Mouse (Mus musculus) limb, embryonic 13.5 days (tissue): Measurements from ENCODE around the gene Ubtd2. TPM values are rescaled to one million over a fixed set of nuclear protein-coding genes. Genes with fewer than 3 reads are reported as not detected.

Experiments
- ATAC-seq: fragments of 200-750 bp; cut with Nextera tagmentation; 2 replicates; pipeline ENCODE4 v1.8.0; 2017; ENCODE audit warnings: low read depth, moderate number of reproducible peaks, moderate TSS enrichment; ENCODE audit not compliant: low FRiP score
- H3K27ac ChIP-seq: fragments of 300-500 bp; sonication (generic); 2 replicates; pipeline ENCODE4 v1.5.1; 2015; ENCODE audit warnings: inconsistent platforms, mild to moderate bottlenecking, moderate library complexity
- H3K27me3 ChIP-seq: fragments of 300-500 bp; sonication (generic); 2 replicates; pipeline ENCODE4 v1.6.1; 2015; ENCODE audit warnings: mild to moderate bottlenecking, inconsistent platforms
- H3K36me3 ChIP-seq: fragments of 300-500 bp; sonication (generic); 2 replicates; pipeline ENCODE4 v1.6.1; 2015; ENCODE audit warnings: inconsistent platforms, mild to moderate bottlenecking, moderate library complexity
- H3K4me1 ChIP-seq: fragments of 300-500 bp; sonication (generic); 2 replicates; pipeline ENCODE4 v1.6.1; 2015; ENCODE audit warnings: inconsistent platforms
- H3K4me2 ChIP-seq: fragments of 300-500 bp; sonication (generic); replicated peaks from 2 replicates; pipeline ENCODE4 v1.6.1; 2015; ENCODE audit warnings: inconsistent platforms, mild to moderate bottlenecking, moderate library complexity
- H3K4me3 ChIP-seq: fragments of 300-500 bp; sonication (generic); 2 replicates; pipeline ENCODE4 v1.5.1; 2015; ENCODE audit warnings: moderate library complexity, mild to moderate bottlenecking, inconsistent platforms
- H3K9ac ChIP-seq: fragments of 300-500 bp; sonication (generic); 2 replicates; pipeline ENCODE4 v1.6.1; 2015; ENCODE audit warnings: mild to moderate bottlenecking, inconsistent platforms
- H3K9me3 ChIP-seq: fragments of 300-500 bp; sonication (generic); 2 replicates; pipeline ENCODE4 v1.6.1; 2016; ENCODE audit warnings: inconsistent platforms
- WGBS: fragments of 180-500 bp; shearing (Covaris S2); methylation state at CpG from one replicate; pipeline ENCODE4 v1.1.7; 2015; 5-methylcytosine and 5-hydroxymethylcytosine counted together
- polyA plus RNA-seq: library from polyadenylated mRNA; unstranded; fragments of >200 nt; fragmentation: Nextera tagmentation; extraction: Ambion mirVana; gene quantifications from 2 replicates; pipeline ENCODE4 v1.2.1, GENCODE M21; 2015

Ubtd2 gene
- polyA plus RNA-seq, 1 experiment from 2014 or later = 97.3 TPM

DNA sequence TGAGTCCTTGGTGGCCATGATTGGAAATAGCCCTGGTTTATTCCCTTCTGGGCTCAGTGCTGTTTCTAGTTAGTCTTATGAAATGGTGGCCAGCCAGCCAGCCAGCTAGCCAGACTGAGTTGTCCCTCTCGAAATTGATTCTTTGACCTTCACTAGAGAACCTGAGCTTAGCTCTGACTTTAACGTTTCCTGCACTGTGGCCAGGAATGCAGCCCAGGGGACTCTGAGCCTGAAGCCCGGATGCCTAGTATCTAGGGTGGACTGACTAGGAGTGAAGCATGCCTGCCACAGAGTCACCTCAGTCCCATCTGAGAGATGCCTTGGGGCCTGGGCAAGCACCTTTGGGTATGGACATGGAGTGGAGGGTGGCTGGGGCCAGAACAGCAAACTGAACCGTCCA, 109.5 kb downstream of the Ubtd2 start:
- peak overlapping the region; percentile 75 for H3K27ac ChIP-seq
- H3K4me1 ChIP-seq = peaks cover 32% of the 10 kb centered on the region
- 0 out of 2 replicates have a peak, but pooled peaks cover under 1% of the 10 kb centered on the region for H3K9me3 ChIP-seq
- H3K36me3 ChIP-seq = no peaks in the 10 kb centered on the region
- H3K9ac ChIP-seq = no peak overlapping the region
- no peak overlapping the region for H3K4me2 ChIP-seq
- ATAC-seq = no peak
- no peaks in the 10 kb centered on the region for H3K27me3 ChIP-seq
- no peak overlapping the region for H3K4me3 ChIP-seq
- 45% methylated on average over 4 of the region's 4 CpGs for WGBS

DNA sequence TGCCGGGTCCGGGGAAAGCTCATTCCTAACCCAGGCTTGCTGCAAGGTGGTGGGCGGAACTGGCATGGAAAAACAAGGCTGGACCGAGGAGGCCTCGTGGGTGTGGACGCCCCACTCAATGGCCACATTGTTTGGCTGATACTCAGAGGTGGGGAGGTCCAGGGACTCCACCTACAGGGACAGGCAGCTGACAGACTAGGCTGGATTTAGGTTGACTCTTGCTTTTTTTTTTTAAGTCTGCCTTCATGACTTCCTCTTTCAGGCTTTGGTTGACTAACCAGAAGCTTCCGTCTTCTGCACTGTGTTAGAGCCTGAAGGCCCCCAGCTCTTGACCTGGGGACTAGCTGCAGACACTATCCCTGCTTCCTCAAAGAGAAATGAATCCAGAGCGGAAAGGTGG, 109.9 kb downstream of the Ubtd2 start:
- Histone ChIP-seq H3K27me3 (no peaks in the 10 kb centered on the region), H3K9ac (no peak overlapping the region), H3K27ac (peak overlapping the region; percentile 75), H3K4me2 (no peak overlapping the region), H3K4me3 (no peak overlapping the region), H3K4me1 (peaks cover 32% of the 10 kb centered on the region), H3K36me3 (no peaks in the 10 kb centered on the region), H3K9me3 (0 out of 2 replicates have a peak, but pooled peaks cover 5% of the 10 kb centered on the region)
- WGBS = 58% methylated on average over 8 of the region's 8 CpGs
- no peak for ATAC-seq

DNA sequence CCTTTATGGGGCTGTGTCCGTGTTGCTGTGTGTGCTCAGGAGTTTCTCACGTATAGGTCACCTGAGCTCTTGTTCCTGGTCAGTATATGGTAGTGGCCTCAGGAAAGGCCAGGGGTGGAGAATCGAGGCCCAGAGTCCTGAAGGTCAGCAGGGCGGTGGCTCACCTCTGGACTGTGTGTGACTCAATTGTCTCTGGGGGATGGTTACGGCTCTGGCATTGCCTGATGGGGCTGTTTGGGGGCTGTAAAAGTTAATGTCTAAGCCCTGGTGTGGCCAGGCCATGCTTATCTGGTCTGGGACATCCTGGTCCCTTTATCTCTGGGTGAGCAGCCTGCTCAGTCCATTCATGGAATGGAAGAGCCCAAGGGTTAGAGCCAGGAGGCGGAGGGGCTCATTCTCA, 111.0 kb downstream of the Ubtd2 start:
- H3K27me3 ChIP-seq = no peaks in the 10 kb centered on the region
- no peaks in the 10 kb centered on the region for H3K36me3 ChIP-seq
- 0 out of 2 replicates have a peak, but pooled peaks cover 5% of the 10 kb centered on the region for H3K9me3 ChIP-seq
- peaks cover 32% of the 10 kb centered on the region for H3K4me1 ChIP-seq
- H3K4me3 ChIP-seq = no peak overlapping the region
- no peak overlapping the region for H3K9ac ChIP-seq
- H3K27ac ChIP-seq = no peak overlapping the region
- H3K4me2 ChIP-seq = no peak overlapping the region
- no peak for ATAC-seq
- 71% methylated on average over 6 of the region's 6 CpGs for WGBS

Other genes with a start within 250 kb of the Ubtd2 start
- gene Snrnp25, start 250.0 kb upstream of the Ubtd2 start, polyA plus RNA-seq = 58.7 and 66.4 TPM in 2 replicates
- 59.3 and 63.4 TPM in 2 replicates for gene Rhbdf1, start 233.1 kb upstream of the Ubtd2 start, polyA plus RNA-seq
- 42.7 and 43.5 TPM in 2 replicates for gene Mpg, start 228.9 kb upstream of the Ubtd2 start, polyA plus RNA-seq
- 46.0 and 47.0 TPM in 2 replicates for gene Nprl3, start 187.7 kb upstream of the Ubtd2 start, polyA plus RNA-seq
- 595 and 644 TPM in 2 replicates for gene Hba-x, start 179.0 kb upstream of the Ubtd2 start, polyA plus RNA-seq
- gene Hba-a1, start 171.9 kb upstream of the Ubtd2 start, polyA plus RNA-seq = 4,235 and 4,311 TPM in 2 replicates
- gene Hbq1b, start 168.4 kb upstream of the Ubtd2 start, polyA plus RNA-seq = 1.8 and 3.2 TPM in 2 replicates
- 10,014 and 10,405 TPM in 2 replicates for gene Hba-a2, start 158.9 kb upstream of the Ubtd2 start, polyA plus RNA-seq
- gene Hbq1a, start 155.3 kb upstream of the Ubtd2 start, polyA plus RNA-seq = 0.39 and 0.46 TPM in 2 replicates
- 25.9 and 31.3 TPM in 2 replicates for gene Sh3pxd2b, start 107.5 kb upstream of the Ubtd2 start, polyA plus RNA-seq
- gene Efcab9, start 76.7 kb downstream of the Ubtd2 start, polyA plus RNA-seq = 0.45 TPM in 1 of 2 replicates, not detected in the other
- gene Stk10, start 77.9 kb downstream of the Ubtd2 start, polyA plus RNA-seq = 2.6 and 3.1 TPM in 2 replicates
- gene Fbxw11, start 187.4 kb downstream of the Ubtd2 start, polyA plus RNA-seq = 80.4 and 85.4 TPM in 2 replicates